Mouse (Mus musculus): Measurements from ENCODE around the gene Rsl1d1. TPM values are rescaled to one million over a fixed set of nuclear protein-coding genes. Genes with fewer than 3 reads are reported as not detected.

Gene Rsl1d1
- total RNA-seq (2014; rRNA removed) (54.6 and 85.5 TPM in 2 replicates), polyA plus RNA-seq (2015; fragmentation: Nextera tagmentation; extraction: Ambion mirVana) (124 and 140 TPM in 2 replicates)

- Histone ChIP-seq H3K27ac (ENCODE audit: low read depth, low read length) (peak within 1 kb of the TSS; percentile 77), H3K27me3 (ENCODE audit: insufficient read depth, low read length) (no peaks in the 10 kb centered on the region), H3K36me3 (ENCODE audit: insufficient read depth, low read length) (peaks cover 29% of the 10 kb centered on the region), H3K4me1 (ENCODE audit: insufficient read depth, low read length) (0 out of 2 replicates have a peak, but pooled peaks cover 7% of the 10 kb centered on the region), H3K9me3 (ENCODE audit: low read length) (no peaks in the 10 kb centered on the region), H3K9ac (replicated peaks; ENCODE audit: low read length, poor library complexity, severe bottlenecking) (peak within 1 kb of the TSS; percentile 75), H3K4me3 (ENCODE audit: low read depth, low read length) (peak within 1 kb of the TSS; percentile 60), H3K4me2 (ENCODE audit: low read depth, low read length, poor library complexity, severe bottlenecking) (peak within 1 kb of the TSS; percentile 69)
- WGBS: under 1% methylated on average over 68 of the region's 68 CpGs
- DNase-seq (ENCODE audit: low spot score): peak; percentile 97
- ATAC-seq (ENCODE audit: low FRiP score): peak; percentile 99
- TF ChIP-seq CTCF (IDR thresholded peaks at IDR 0.05): no peak
Observed at GRCm38 (mm10) chr16:11202571-11203554, at the start of gene Rsl1d1. TSS of gene Rsl1d1 (minus strand) at chr16:11203331.

- DNase-seq (ENCODE audit: low spot score): no peak
- no peaks in the 10 kb centered on the region for H3K36me3 ChIP-seq (ENCODE audit: insufficient read depth, low read length)
- no peaks in the 10 kb centered on the region for H3K4me1 ChIP-seq (ENCODE audit: insufficient read depth, low read length)
- no peak overlapping the region for H3K4me3 ChIP-seq (ENCODE audit: low read depth, low read length)
- ATAC-seq (ENCODE audit: low FRiP score): no peak
- H3K27me3 ChIP-seq (ENCODE audit: insufficient read depth, low read length): no peaks in the 10 kb centered on the region
- H3K9me3 ChIP-seq (ENCODE audit: low read length): no peaks in the 10 kb centered on the region
- TF ChIP-seq CTCF (IDR thresholded peaks at IDR 0.05): no peak
- no peak overlapping the region for H3K9ac ChIP-seq (replicated peaks; ENCODE audit: low read length, poor library complexity, severe bottlenecking)
- no peak overlapping the region for H3K27ac ChIP-seq (ENCODE audit: low read depth, low read length)
- no peak overlapping the region for H3K4me2 ChIP-seq (ENCODE audit: low read depth, low read length, poor library complexity, severe bottlenecking)
- 88% methylated on average over 2 of the region's 2 CpGs for WGBS
Observed at GRCm38 (mm10) chr16:11247791-11248190, 44.7 kb upstream of the Rsl1d1 start.

DNA sequence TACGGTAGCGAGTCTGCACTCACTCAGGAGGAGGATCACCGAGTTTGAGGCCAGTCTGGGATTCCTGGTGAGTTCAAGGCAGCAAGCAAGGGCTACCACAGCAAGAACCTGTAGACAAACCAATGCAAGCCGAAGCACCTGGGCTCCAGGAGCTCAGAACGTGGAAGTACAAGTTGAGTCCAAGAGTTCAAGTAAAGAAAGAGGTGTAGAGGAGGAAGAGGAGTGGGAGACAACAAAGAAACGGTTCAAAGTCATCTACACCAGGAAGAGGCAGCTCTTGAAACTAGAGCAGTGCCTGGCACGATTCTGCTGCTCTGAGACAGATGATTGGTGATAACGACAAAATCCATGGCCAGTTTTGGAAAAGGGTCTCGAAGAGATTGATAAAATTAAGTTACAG, 42.6 kb upstream of the Rsl1d1 start:
- Histone ChIP-seq H3K4me2 (ENCODE audit: low read depth, low read length, poor library complexity, severe bottlenecking) (no peak overlapping the region), H3K27me3 (ENCODE audit: insufficient read depth, low read length) (no peaks in the 10 kb centered on the region), H3K4me1 (ENCODE audit: insufficient read depth, low read length) (no peaks in the 10 kb centered on the region), H3K4me3 (ENCODE audit: low read depth, low read length) (no peak overlapping the region), H3K9ac (replicated peaks; ENCODE audit: low read length, poor library complexity, severe bottlenecking) (no peak overlapping the region), H3K9me3 (ENCODE audit: low read length) (no peaks in the 10 kb centered on the region), H3K27ac (ENCODE audit: low read depth, low read length) (no peak overlapping the region), H3K36me3 (ENCODE audit: insufficient read depth, low read length) (no peaks in the 10 kb centered on the region)
- WGBS: 86% methylated on average over 9 of the region's 9 CpGs
- no peak for DNase-seq (ENCODE audit: low spot score)
- no peak for ATAC-seq (ENCODE audit: low FRiP score)
- no peak for TF ChIP-seq CTCF (IDR thresholded peaks at IDR 0.05)

DNA sequence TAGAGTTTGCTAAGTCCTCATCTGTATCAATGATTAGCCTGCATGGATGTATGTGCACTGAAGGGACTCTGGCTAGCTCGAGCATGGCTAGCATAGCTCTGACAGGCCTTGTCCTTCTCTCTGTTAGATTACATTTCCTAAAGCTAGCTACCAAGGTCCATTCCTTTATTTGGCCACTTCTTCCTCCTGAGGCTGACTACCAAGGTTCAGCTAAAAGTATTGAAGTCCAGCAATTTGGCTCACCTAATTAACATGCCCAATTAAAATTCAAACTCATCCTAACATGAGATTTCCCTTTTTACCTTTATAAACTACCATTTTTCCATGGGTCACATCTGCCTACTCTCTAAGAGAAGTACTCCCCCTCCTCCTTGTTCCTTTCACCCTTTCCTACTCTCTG, 39.3 kb upstream of the Rsl1d1 start:
- Histone ChIP-seq H3K4me3 (ENCODE audit: low read depth, low read length) (no peak overlapping the region), H3K36me3 (ENCODE audit: insufficient read depth, low read length) (peaks cover 4% of the 10 kb centered on the region; the same call in 1 of the 2 replicates), H3K27me3 (ENCODE audit: insufficient read depth, low read length) (no peaks in the 10 kb centered on the region), H3K9ac (replicated peaks; ENCODE audit: low read length, poor library complexity, severe bottlenecking) (no peak overlapping the region), H3K9me3 (ENCODE audit: low read length) (no peaks in the 10 kb centered on the region), H3K27ac (ENCODE audit: low read depth, low read length) (no peak overlapping the region), H3K4me2 (ENCODE audit: low read depth, low read length, poor library complexity, severe bottlenecking) (no peak overlapping the region), H3K4me1 (ENCODE audit: insufficient read depth, low read length) (no peaks in the 10 kb centered on the region)
- ATAC-seq (ENCODE audit: low FRiP score) (no peak), DNase-seq (ENCODE audit: low spot score) (no peak)
- no peak for TF ChIP-seq CTCF (IDR thresholded peaks at IDR 0.05)
- WGBS: 88% methylated on average over 1 of the region's 1 CpGs

- no peak for TF ChIP-seq CTCF (IDR thresholded peaks at IDR 0.05)
- Histone ChIP-seq H3K4me3 (ENCODE audit: low read depth, low read length) (no peak overlapping the region), H3K9ac (replicated peaks; ENCODE audit: low read length, poor library complexity, severe bottlenecking) (no peak overlapping the region), H3K4me2 (ENCODE audit: low read depth, low read length, poor library complexity, severe bottlenecking) (no peak overlapping the region), H3K27ac (ENCODE audit: low read depth, low read length) (no peak overlapping the region), H3K4me1 (ENCODE audit: insufficient read depth, low read length) (no peaks in the 10 kb centered on the region), H3K27me3 (ENCODE audit: insufficient read depth, low read length) (no peaks in the 10 kb centered on the region), H3K36me3 (ENCODE audit: insufficient read depth, low read length) (peaks cover 8% of the 10 kb centered on the region; the same call in 1 of the 2 replicates), H3K9me3 (ENCODE audit: low read length) (no peaks in the 10 kb centered on the region)
- 86% methylated on average over 3 of the region's 3 CpGs for WGBS
- ATAC-seq (ENCODE audit: low FRiP score) (no peak), DNase-seq (ENCODE audit: low spot score) (no peak)
Observed at GRCm38 (mm10) chr16:11217801-11218200, 14.7 kb upstream of the Rsl1d1 start.

Measured in midbrain, postnatal 0 days (tissue).